Mouse (Mus musculus) embryonic facial prominence, embryonic 15.5 days (tissue): ENCODE results near the gene Dnah2. TPM values are rescaled to one million over a fixed set of nuclear protein-coding genes. Genes with fewer than 3 reads are reported as not detected.

Source experiments
- ATAC-seq: fragments of 200-750 bp; cut with Nextera tagmentation; 2 replicates; pipeline ENCODE4 v1.8.0; 2017; ENCODE audit warnings: low read depth, moderate TSS enrichment; ENCODE audit not compliant: insufficient number of reproducible peaks, low FRiP score, low TSS enrichment
- H3K27ac ChIP-seq: fragments of 300-500 bp; sonication (generic); replicated peaks from 2 replicates; pipeline ENCODE4 v1.5.1; 2015; ENCODE audit warnings: mild to moderate bottlenecking, inconsistent platforms
- H3K27me3 ChIP-seq: fragments of 300-500 bp; sonication (generic); 2 replicates; pipeline ENCODE4 v1.6.1; 2015; ENCODE audit warnings: inconsistent platforms
- H3K36me3 ChIP-seq: fragments of 300-500 bp; sonication (generic); 2 replicates; pipeline ENCODE4 v1.6.1; 2015; ENCODE audit warnings: mild to moderate bottlenecking, inconsistent platforms
- H3K4me1 ChIP-seq: fragments of 300-500 bp; sonication (generic); 2 replicates; pipeline ENCODE4 v1.6.1; 2015; ENCODE audit warnings: inconsistent platforms
- H3K4me2 ChIP-seq: fragments of 300-500 bp; sonication (generic); replicated peaks from 2 replicates; pipeline ENCODE4 v1.6.1; 2015; ENCODE audit warnings: mild to moderate bottlenecking, inconsistent platforms
- H3K4me3 ChIP-seq: fragments of 300-500 bp; sonication (generic); replicated peaks from 2 replicates; pipeline ENCODE4 v1.5.1; 2015; ENCODE audit warnings: mild to moderate bottlenecking, inconsistent platforms
- H3K9ac ChIP-seq: fragments of 300-500 bp; sonication (generic); 2 replicates; pipeline ENCODE4 v1.6.1; 2015; ENCODE audit warnings: inconsistent platforms
- H3K9me3 ChIP-seq: fragments of 300-500 bp; sonication (generic); replicated peaks from 2 replicates; pipeline ENCODE4 v1.6.1; 2016; ENCODE audit warnings: inconsistent platforms
- WGBS: fragments of 180-500 bp; shearing (Covaris S2); methylation state at CpG from one replicate; pipeline ENCODE4 v1.1.7; 2015; 5-methylcytosine and 5-hydroxymethylcytosine counted together
- polyA plus RNA-seq: library from polyadenylated mRNA; unstranded; fragments of >200 nt; fragmentation: Nextera tagmentation; extraction: Ambion mirVana; gene quantifications from 2 replicates; pipeline ENCODE4 v1.2.1, GENCODE M21; 2015

Dnah2 gene
- polyA plus RNA-seq, 1 experiment from 2014 or later = 8.3 TPM

- Histone ChIP-seq H3K4me2 (no peak overlapping the region), H3K27me3 (no peaks in the 10 kb centered on the region), H3K36me3 (no peaks in the 10 kb centered on the region; the same call in 1 of the 2 replicates), H3K9me3 (no peaks in the 10 kb centered on the region), H3K4me1 (peaks cover 16% of the 10 kb centered on the region), H3K4me3 (no peak overlapping the region), H3K9ac (no peak overlapping the region), H3K27ac (0 out of 2 replicates have a peak overlapping the region, but pooled peaks have one; percentile 12)
- WGBS = 68% methylated on average over 4 of the region's 4 CpGs
- no peak for ATAC-seq
Measured at GRCm38 (mm10) chr11:69459883-69460282, 89.0 kb downstream of the Dnah2 start.

GRCm38 (mm10) chr11:69457006-69457579 is 91.8 kb downstream of the Dnah2 start:
- H3K4me3 ChIP-seq = no peak overlapping the region
- WGBS = 30% methylated on average over 6 of the region's 6 CpGs
- H3K36me3 ChIP-seq = no peaks in the 10 kb centered on the region
- no peaks in the 10 kb centered on the region for H3K9me3 ChIP-seq
- H3K27ac ChIP-seq = peak overlapping the region; percentile 60
- H3K4me2 ChIP-seq = no peak overlapping the region
- H3K4me1 ChIP-seq = peaks cover 31% of the 10 kb centered on the region
- no peaks in the 10 kb centered on the region for H3K27me3 ChIP-seq
- H3K9ac ChIP-seq = no peak overlapping the region
- no peak for ATAC-seq

GRCm38 (mm10) chr11:69452114-69452867 is 96.6 kb downstream of the Dnah2 start:
- 30% methylated on average over 23 of the region's 23 CpGs for WGBS
- Histone ChIP-seq H3K27ac (peak overlapping the region; percentile 81), H3K4me3 (0 out of 2 replicates have a peak overlapping the region, but pooled peaks have one; percentile 4), H3K4me2 (peak overlapping the region; percentile 26), H3K36me3 (no peaks in the 10 kb centered on the region), H3K27me3 (no peaks in the 10 kb centered on the region), H3K9me3 (no peaks in the 10 kb centered on the region), H3K4me1 (peaks cover 30% of the 10 kb centered on the region), H3K9ac (no peak overlapping the region)
- ATAC-seq = peak; percentile 73

- Histone ChIP-seq H3K36me3 (no peaks in the 10 kb centered on the region), H3K9ac (no peak overlapping the region), H3K27ac (no peak overlapping the region), H3K4me3 (no peak overlapping the region), H3K4me1 (peaks cover 8% of the 10 kb centered on the region), H3K27me3 (no peaks in the 10 kb centered on the region), H3K9me3 (no peaks in the 10 kb centered on the region), H3K4me2 (no peak overlapping the region)
- ATAC-seq = no peak
- WGBS = 78% methylated on average over 7 of the region's 7 CpGs
Measured at GRCm38 (mm10) chr11:69447299-69447698, 101.6 kb downstream of the Dnah2 start.

- no peak for ATAC-seq
- H3K27ac ChIP-seq = 0 out of 2 replicates have a peak overlapping the region, but pooled peaks have one; percentile 30
- WGBS = 24% methylated on average over 5 of the region's 5 CpGs
Measured at GRCm38 (mm10) chr11:69443328-69443727, 105.6 kb downstream of the Dnah2 start.

GRCm38 (mm10) chr11:69437291-69437690 is 111.6 kb downstream of the Dnah2 start:
- H3K9ac ChIP-seq = no peak overlapping the region
- peaks cover 4% of the 10 kb centered on the region for H3K4me1 ChIP-seq
- no peak overlapping the region for H3K4me2 ChIP-seq
- no peaks in the 10 kb centered on the region for H3K27me3 ChIP-seq
- no peak for ATAC-seq
- no peak overlapping the region for H3K27ac ChIP-seq
- 39% methylated on average over 3 of the region's 3 CpGs for WGBS
- no peaks in the 10 kb centered on the region for H3K9me3 ChIP-seq
- no peaks in the 10 kb centered on the region for H3K36me3 ChIP-seq
- no peak overlapping the region for H3K4me3 ChIP-seq

More at GRCm38 (mm10) chr11:69443328-69443727, 105.6 kb downstream of the Dnah2 start:
- Histone ChIP-seq H3K9ac (no peak overlapping the region), H3K9me3 (no peaks in the 10 kb centered on the region), H3K4me3 (no peak overlapping the region), H3K4me2 (no peak overlapping the region), H3K27me3 (no peaks in the 10 kb centered on the region), H3K4me1 (no peaks in the 10 kb centered on the region), H3K36me3 (no peaks in the 10 kb centered on the region)

GRCm38 (mm10) chr11:69433189-69433588 is 115.7 kb downstream of the Dnah2 start:
- no peaks in the 10 kb centered on the region for H3K27me3 ChIP-seq
- no peak overlapping the region for H3K9ac ChIP-seq
- no peaks in the 10 kb centered on the region for H3K36me3 ChIP-seq
- H3K4me1 ChIP-seq = peaks cover 21% of the 10 kb centered on the region
- H3K9me3 ChIP-seq = no peaks in the 10 kb centered on the region
- WGBS = 56% methylated on average over 6 of the region's 6 CpGs
- peak; percentile 51; the same call in 1 of the 2 replicates for ATAC-seq
- H3K4me3 ChIP-seq = no peak overlapping the region
- H3K27ac ChIP-seq = no peak overlapping the region
- H3K4me2 ChIP-seq = no peak overlapping the region

- WGBS = 61% methylated on average over 11 of the region's 11 CpGs
- H3K9me3 ChIP-seq = no peaks in the 10 kb centered on the region
- H3K9ac ChIP-seq = no peak overlapping the region
- no peak overlapping the region for H3K27ac ChIP-seq
- no peaks in the 10 kb centered on the region for H3K27me3 ChIP-seq
- H3K4me2 ChIP-seq = 0 out of 2 replicates have a peak overlapping the region, but pooled peaks have one; percentile 36
- H3K4me3 ChIP-seq = no peak overlapping the region
- peaks cover 21% of the 10 kb centered on the region for H3K4me1 ChIP-seq
- ATAC-seq = no peak; the same call in 1 of the 2 replicates
- no peaks in the 10 kb centered on the region for H3K36me3 ChIP-seq
Measured at GRCm38 (mm10) chr11:69432640-69432982, 116.3 kb downstream of the Dnah2 start.

- H3K4me2 ChIP-seq = peak overlapping the region; percentile 36
- no peaks in the 10 kb centered on the region for H3K27me3 ChIP-seq
- H3K4me1 ChIP-seq = peaks cover 21% of the 10 kb centered on the region
- H3K36me3 ChIP-seq = no peaks in the 10 kb centered on the region
- no peak overlapping the region for H3K4me3 ChIP-seq
- no peak overlapping the region for H3K9ac ChIP-seq
- H3K27ac ChIP-seq = no peak overlapping the region
- no peaks in the 10 kb centered on the region for H3K9me3 ChIP-seq
- peak; percentile 60 for ATAC-seq
- 34% methylated on average over 11 of the region's 11 CpGs for WGBS
Measured at GRCm38 (mm10) chr11:69431829-69432639, 116.9 kb downstream of the Dnah2 start.

- Histone ChIP-seq H3K4me1 (peaks cover 21% of the 10 kb centered on the region), H3K9ac (no peak overlapping the region), H3K27ac (no peak overlapping the region), H3K4me3 (no peak overlapping the region), H3K9me3 (no peaks in the 10 kb centered on the region), H3K27me3 (no peaks in the 10 kb centered on the region), H3K36me3 (no peaks in the 10 kb centered on the region), H3K4me2 (no peak overlapping the region)
- WGBS = 91% methylated on average over 15 of the region's 15 CpGs
- ATAC-seq = no peak
Measured at GRCm38 (mm10) chr11:69430631-69431030, 118.3 kb downstream of the Dnah2 start.

- Histone ChIP-seq H3K9me3 (no peaks in the 10 kb centered on the region), H3K4me3 (no peak overlapping the region), H3K4me2 (no peak overlapping the region), H3K27ac (peak overlapping the region; percentile 55; the same call in 1 of the 2 replicates), H3K4me1 (peaks cover 21% of the 10 kb centered on the region), H3K27me3 (no peaks in the 10 kb centered on the region), H3K9ac (no peak overlapping the region), H3K36me3 (no peaks in the 10 kb centered on the region)
- 22% methylated on average over 2 of the region's 2 CpGs for WGBS
- no peak for ATAC-seq
Measured at GRCm38 (mm10) chr11:69429313-69429712, 119.6 kb downstream of the Dnah2 start.
